Mouse (Mus musculus) cerebellum, postnatal 14 days (tissue): Measurements from ENCODE around the gene Trpt1.

Source experiments
- DNase-seq, 2 experiments: peaks; one replicate each; pipeline ENCODE4 v3.0.0; 2021; ENCODE audit warnings: mixed read lengths in 2 of 2

The Trpt1 gene

DNA sequence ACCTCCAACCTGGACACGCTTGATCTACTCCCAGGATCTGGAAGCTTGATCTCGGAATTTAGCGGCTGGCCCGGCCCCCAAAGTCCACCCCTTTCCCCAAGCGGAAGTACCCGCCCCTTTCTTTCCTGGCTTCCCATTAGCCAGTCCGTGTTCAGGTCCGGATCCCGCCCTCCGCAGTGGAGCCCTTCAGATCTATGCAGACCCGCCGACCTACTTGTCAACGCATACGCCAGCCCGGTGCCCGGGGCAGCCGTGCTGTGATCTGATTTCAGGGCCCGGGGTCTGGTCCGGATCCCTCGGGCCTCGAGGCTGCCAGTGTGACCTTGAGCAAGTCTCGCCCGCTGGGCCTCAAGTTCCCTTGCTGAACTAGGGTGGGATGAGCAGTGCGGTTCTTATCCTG, at the start of gene Trpt1, which contains the start of gene Nudt22:
Gene Trpt1 (plus strand): TSS at position 126 of the 400 bp plus-strand sequence.
Gene Nudt22 (minus strand): TSS at position 112 of the 400 bp plus-strand sequence.
- peak; percentile 89 for DNase-seq

DNA sequence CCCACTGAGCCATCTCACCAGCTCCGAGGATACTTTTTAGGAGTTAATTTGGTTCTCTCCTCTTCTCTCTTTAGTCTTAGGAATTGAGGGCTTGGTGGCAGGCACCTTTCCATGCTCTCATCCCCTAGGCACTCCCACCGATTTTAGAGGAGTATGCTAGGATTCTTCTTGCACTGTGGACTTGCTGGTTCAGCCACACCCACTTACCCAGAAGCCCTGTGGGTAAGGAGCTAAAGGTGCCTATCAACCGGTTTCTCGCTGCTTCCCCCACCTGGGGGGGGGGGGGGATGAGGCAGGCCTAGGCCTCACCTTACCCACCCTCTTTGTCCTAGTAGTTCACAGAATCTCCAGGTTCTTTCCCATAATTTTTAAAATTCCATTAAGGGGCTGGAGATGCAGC, 48.2 kb upstream of the Trpt1 start:
- no peak for DNase-seq

DNA sequence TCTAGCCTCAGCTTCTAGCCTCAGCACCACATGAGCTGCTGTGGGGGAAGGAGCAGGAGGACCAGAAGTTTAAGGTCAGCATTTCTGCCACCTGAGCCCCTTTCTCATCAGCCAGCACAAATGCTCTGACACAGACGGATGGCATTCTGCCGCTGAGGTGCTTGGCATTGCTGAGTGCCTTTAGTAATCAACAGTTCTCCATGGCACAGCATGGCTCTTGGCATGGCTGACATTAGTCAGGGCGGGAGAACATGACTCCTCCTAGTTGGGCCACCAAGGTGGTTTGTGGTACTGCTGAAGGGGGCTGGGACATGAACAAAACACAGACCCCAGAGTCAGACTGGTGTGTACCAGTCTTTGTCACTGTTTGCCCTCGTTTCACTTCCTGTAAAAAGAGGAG, 47.7 kb upstream of the Trpt1 start:
- DNase-seq: peak; percentile 90 to 93

DNA sequence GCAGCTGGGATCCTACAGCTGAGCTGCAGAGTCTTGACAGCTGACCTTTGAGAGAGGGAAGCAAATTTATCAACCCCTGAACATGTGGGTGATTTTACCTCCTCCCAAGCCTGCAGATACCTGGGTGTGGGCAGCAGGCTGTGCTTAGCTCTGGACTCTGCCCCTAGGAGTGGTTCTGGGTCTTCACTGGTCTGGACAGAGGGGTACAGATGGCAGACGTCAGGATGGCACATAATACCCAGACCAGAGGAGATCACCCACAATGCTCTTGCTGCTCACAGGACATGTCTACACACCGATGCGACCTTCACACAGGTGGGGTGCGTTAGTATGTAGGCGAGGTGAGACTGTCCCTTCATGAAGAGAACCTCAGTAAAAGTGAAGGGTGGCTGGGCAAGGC, 46.4 kb upstream of the Trpt1 start:
- DNase-seq: no peak

DNA sequence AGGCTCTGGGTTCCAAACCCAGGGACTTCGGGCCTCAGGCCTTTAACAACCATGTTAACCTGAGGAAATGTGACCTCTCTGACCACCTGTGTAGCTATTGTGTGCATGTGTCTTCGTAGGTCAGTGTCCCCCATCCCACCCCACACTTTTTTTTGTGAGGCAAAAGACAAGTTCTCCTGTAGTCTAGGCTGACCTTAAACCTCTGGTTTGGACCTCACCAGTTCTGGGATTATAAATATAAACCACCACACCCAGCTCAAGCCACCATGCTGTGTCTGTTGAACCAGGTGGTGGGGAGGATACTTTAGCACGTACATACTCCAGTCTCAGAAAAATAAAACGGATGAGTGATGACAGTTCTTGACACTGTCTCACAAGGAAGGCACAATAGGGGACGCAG, 46.0 kb upstream of the Trpt1 start:
- no peak for DNase-seq

DNA sequence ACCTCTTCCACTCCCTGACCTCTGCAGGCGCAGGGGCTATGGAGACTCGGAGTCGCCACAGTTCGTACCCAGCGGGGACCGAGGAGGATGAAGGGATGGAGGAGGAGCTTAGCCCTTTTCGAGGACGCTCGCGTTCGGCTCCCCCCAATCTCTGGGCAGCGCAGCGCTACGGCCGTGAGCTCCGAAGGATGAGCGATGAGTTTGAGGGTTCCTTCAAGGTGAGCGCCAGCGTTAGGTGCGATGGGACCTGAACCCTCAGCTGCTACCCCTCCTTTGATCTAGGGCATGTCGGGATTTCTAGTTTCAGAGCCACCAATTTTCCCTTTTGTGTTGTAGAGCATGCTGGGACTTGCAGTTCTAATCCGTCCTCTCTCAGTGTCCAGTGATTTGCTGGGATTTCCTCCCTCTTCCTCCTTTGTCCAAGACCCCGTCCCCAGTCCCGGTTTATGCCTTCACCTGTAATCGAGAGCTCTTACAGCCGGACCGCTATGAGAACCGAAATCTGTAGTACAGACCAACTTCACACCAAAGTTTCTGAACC, 45.2 kb upstream of the Trpt1 start:
- DNase-seq: peak; percentile 59 to 72

DNA sequence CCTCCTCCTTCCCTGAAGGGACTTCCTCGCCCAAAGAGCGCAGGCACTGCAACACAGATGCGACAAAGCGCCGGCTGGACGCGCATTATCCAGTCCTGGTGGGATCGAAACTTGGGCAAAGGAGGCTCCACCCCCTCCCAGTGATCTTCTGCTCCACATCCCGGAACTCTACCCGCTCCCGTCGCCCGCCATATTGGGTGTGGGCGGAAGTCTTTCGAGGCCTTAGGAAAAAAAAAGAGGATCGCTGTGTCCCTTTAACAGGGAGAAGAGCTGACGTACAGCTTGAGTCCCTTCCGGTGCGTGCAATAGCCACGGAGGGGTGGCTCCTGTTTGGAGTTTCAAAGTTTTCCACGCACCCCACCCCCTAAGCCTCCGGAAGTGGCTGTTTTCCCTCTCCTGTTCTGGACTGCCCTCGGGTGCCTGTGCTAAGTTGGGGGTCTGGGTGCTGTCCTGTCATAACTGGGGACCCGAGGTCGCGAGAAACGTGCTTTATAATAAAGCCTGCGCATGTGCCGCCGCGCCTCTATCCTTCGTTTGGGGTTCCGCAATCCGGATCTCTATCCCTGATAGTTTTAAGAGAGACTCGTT, 44.5 kb upstream of the Trpt1 start:
- DNase-seq: peak; percentile 91 to 93

DNA sequence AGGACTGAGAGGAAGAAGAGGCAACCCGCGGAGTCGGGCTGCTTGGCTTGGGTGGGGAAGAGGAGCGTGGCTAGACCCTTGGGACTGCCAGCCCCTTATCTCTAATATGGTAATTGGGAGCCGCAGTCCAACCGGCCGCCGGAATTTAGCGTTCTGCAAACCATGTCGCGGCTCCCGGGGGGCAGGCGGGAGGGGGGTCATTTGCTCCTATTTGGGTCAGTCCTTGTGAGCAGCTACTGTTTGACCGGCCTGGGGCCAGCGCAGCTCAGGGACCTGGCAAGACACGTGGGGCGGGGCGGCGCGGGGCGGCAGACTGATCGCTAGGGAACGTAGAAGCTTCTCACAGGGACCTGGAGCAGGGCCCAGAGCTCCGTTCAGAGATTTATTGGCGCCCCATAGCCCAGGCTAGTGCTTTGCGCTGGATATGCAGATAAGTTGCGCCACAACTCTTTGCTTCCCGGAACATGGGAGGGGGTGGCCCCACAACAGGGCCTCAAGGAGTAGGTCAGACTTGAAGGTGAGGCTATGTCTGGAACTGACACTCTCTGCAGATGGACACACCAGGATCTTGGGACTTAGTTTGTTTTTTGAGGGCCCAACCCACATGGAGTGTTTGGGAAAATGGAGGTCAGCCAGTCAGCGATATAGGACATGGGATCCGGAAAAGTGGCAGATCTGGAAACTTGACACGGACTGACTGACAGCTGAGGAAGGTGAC, 43.8 kb upstream of the Trpt1 start:
- peak; percentile 77 to 79 for DNase-seq

DNA sequence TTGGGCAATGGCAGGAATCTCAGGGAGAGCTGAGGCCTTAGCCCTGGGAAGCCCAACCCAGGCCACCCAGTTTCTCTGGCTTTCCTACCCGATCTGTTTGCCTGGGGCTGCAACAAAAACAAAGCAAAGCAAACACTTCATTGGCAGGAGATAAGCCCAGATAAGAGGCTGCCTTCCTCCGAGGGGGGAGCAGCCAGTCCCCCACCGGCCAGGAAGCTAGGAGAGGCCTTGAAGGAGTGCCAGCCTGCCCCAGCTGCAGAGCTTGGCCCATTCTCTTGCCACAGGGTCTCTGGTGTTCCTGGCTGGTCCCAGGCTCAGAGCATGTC, 43.3 kb upstream of the Trpt1 start:
- DNase-seq: no peak

DNA sequence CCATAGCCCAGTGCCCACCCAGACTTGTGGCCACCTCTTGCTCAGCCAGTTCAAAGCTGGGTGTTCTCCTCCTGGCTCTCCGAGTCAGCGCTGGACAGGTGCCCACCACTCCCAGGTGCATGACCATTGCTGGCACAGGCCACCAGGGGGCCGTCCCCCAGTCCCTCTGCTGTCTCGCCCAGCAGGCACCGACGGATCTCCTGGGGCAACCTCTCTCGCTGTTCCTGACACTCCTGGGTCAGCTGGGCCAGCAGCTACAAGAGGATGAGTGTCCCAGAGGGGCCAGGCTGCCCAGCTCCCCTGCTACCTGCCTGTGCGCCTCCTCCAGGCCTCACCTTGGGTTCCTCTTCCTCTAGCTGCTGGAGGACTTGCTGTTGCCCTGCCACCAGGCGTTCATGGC, 41.9 kb upstream of the Trpt1 start:
- DNase-seq: peak in 1 of 2 experiments; percentile 66

DNA sequence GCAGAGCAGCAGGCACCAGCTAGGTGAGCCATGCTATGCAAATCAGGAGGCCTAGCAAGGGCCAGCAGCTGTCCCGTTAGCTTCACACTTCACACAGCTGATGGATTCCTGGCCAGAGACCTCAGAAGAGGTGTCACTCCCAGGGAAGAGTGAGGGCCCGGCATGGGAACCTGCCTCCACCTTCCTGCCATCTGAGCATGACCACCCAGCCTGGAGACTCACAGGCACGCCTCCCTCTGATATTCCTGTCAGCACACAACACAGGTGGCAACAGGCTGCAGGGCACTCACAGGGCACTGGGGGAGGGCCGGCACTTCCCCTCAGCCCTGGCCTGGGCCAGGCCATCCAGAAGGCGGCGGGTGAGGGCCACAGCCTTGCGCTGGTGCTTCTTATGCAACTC, 40.5 kb upstream of the Trpt1 start:
- DNase-seq: no peak

DNA sequence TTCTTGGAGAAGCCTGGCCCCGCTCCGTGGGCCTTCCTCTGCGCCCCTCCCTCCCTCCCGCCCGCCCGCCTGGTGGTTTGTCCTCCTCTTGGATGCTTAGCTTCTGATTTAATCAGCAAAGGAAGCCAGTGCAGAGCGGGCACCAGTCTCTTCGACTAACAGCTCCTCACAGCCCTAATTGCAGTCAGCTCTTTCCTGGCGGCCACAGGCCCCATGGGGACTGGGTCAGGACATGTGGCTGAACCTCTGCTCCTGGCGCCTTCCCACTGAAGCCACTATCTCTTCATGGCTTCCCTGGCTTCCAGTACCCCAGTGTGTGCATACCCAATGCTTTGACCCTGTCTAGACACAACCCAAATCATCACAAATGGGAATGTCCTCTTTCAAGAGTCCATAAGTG, 39.5 kb upstream of the Trpt1 start:
- DNase-seq: no peak

DNA sequence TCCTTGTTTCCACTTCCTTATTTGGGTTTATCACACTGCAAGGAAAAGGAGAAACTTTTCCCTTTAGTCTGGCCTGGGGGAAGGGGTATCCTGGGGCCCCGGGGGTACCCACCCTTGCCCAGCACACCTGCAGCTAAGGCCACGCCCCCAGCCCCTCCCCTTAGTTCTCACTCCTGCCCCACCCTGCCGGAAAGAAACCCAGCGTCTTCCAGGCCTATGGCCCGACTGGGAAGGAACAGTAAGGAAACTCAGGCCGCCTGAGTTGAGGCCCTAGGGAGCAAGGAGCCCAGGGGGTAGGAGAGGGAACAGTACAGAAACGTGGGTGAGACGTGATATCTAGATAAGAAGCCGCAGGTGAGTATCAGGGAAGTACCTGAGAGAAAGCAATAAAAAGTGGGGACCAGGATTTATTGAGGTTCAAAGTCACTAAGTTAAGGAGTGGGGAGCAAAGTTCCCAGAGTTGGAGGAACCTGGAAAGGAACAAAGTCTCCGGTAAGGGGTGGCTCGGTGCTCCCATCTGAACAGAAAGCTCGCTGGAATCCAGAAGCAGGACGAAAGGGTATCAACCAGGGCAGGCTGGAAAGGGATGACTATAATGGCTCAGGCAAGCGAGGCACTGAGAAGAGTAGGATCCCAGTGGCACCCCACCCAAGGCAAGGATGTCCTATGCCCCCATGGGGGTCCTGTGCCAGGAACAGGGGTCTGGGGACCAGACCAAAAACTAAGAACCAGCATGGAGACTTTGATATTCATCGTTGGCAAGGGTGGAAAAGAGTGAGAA, 27.2 kb upstream of the Trpt1 start:
- DNase-seq: no peak

DNA sequence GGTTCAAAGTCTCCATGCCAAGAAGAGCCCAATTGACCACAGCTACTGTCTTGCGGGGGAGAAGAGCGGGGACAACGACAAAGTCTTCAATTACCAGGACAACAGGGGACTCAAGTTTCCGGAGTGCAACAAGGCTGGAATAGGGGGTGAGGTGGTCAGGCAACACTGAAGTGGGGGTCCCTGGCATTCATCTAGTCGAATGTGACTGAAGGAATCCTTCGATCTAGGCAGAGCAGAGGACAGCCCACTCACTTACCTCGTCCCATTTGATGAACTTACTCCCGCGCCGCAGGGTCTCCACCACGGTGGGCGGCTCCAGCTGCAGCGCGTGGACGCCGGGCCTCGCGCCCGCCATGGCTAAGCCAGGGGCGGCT, 26.7 kb upstream of the Trpt1 start:
- no peak for DNase-seq

DNA sequence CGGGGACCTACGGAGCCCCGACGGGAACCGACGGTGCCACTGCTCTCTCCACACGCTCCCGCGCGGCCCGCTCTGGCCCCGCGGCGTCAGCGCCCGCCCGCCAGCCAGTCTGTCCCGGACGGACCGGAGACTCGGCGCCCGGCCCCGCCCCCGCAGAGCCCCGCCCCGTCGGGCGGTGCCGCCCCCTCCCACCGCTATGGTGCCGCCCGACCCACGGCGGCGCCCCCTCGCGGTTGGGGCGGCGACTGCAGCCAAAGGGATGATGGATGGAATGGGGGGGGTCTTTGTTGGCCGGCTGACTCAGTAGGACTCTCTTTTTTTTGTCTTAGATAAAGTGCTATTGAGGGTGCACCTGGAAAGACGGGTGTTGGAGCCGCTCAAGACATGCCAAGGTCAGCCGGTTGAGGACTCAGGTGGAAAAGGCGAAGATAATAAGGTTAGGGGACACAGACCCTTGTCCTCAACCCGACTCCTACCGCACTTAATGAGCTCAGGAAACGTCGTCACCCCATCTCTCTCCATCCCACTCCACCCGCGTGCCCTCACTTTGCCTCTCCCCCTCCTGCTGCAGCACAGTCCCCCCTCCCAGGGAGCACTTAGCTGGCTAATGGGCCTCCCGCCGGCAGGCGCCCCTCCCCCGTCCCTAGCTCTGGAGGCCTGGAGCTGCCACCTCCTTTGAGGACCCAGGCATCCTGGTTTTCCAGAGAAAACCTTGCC, 26.1 kb upstream of the Trpt1 start:
- peak; percentile 35 to 57 for DNase-seq

DNA sequence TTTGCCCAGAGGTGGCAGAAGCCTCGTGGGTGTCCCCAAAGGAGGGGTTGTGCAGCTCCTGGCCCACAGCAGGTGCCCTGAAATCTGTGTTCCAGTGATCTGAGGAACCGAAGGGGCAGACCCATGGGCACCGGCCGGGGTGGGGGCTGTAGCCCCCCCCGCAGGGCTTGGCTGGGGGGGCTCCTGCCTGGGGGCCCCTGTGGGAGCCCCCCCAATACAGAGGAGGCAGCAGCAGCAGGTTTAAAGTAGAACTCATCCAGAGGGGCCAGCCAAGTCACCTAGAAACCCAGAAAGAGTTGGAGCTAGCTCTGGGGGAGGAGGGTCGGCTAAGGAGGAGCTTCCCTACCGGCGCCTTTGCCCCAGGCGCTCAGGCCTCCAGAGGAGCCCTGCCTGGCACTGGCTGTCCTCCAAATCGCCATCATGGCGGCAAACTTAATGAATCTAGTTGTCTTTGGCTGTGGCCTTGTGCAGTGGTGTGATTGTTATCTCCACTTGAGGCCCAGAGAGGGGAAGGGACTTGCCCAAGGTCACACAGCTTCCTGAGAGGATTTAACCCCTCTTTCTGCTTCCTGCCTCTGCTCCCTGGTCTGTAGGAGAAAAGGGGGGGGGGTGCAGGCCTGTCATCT, 25.4 kb upstream of the Trpt1 start:
- DNase-seq: no peak

DNA sequence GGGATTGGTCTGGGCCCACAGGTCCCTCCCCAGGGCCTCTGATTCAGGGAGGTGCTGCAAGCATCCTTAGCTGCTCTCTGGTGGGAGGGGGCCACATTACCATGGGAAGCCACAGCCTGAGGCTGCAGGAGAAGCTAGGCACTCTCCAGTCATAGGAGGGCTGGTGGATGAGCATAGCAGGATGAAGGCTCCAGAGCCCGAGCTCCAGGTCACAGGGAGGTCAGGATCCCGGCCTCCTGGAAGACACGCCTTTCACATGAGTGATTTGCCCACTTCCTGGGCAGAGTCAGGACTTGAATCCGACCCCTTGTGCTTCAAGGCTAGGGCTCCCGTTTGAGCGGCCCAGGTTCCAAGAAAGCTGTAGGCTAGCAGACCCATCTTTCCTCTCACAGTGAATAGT, 24.3 kb upstream of the Trpt1 start:
- DNase-seq: no peak

DNA sequence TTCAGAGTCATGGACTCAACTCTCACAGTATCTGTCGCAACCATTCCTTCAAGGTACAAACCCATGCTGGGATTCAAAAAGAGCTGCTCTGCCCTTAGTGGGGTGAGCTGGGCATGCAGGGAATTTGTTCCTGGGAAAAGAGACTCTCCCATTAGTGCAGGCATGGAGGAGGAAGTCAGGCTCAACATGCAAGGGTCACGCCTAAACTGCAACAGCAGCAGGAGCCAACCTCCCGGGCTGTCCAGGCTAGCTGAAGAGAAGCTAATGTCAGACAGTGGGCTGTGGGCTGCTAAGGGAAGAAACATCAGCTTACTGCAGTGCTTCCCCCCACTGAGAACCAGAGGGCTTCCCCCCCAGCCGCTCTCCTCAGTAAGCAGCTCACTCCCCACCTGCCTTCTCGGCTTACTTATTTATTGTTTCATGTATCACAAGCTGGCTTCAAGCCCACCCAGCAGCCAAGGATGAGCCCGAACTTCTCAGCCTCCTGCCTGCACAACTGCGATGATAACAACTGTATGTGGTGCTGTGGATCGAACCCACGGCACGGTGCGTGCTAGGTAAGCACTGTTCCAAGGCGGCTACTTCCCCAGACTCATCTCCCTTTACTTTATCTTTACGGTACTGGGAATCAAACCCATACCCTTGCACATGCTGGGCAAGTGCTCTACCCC, 23.5 kb upstream of the Trpt1 start:
- no peak for DNase-seq

DNA sequence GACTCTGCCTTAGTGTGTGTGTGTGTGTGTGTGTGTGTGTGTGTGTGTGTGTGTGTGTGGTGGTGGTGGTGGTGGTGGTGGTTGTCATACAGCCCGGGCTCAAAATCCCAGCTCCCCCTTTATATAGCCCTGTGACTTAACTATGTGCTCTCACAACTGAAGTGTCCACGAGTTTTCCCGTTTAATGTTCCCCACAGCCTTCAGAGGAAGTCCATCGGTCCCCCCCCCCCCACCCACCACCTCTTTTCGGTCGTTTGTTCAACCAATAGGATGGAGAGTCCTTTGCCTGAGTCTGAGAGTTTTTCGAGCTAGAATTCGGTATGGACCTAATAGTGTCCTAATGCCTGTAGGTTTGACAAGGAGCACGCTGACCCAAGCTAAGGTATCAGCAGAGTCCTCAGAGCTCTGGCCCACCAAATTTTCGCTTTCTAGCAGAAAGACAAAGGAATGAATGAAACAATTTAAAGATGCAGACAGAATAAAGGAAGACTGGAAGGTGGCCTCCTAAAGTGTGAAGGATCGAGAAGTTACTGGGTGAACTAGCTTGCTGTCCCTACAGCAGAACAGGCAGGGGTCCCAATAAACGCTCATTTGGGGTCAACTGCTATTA, 22.2 kb upstream of the Trpt1 start:
- DNase-seq: no peak

DNA sequence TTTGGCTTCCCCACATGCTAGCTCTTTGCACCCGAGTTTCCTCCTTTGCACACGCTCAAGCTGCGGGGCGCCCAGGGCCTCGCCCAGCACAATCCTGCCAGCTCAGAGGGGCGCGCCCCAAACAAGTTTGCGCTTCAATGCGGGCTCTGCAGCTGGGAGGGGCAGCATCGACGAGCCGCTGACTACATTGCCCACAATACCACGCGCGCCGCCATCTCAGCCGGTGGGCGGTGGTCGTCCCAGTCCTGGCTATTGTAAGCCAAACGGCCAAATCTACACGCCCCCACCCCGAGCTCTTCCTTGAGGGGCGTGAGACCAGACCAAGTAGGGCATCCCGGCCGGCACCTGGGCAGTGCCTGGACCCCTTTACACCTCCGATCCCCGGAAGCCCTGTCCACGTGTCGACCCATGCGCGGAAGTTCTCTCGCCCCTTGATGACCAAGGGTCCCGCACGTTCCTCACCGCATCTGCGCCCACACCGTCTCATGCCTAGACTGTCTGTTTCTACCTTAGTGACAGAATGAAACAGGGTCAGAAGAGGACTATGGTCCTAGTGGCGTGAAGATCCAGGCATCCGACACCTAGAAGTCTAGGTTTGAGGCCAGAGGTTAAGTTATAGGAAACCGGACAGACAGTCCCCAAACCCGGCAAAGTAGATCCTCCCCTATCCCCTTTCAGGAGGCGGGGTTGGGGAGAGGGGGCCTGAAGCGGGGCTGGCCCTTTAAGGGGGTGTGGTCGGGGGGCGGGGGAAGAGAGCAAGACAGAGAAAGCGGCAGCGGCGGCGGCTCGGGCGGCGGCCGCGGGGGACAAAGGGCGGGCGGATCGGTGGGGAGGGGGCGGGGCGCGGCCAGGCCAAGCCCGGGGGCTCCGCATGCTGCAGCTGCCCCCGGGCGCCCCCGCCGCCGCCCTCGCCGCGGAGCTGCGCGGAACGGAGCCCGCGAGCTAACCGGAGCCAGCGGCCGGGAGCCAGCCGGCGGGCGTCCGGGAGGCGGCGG, 21.4 kb upstream of the Trpt1 start, which contains the start of gene Ppp1r14b:
Gene Ppp1r14b (plus strand): TSS at position 758 of the 995 bp plus-strand sequence.
- DNase-seq: peak; percentile 75 to 84
